Mouse (Mus musculus): Measurements from ENCODE around the gene Dynlt1a. TPM values are rescaled to one million over a fixed set of nuclear protein-coding genes. Genes with fewer than 3 reads are reported as not detected.

Gene Dynlt1a
- polyA plus RNA-seq (2014; fragmentation: Illumina TruSeq; extraction: RNeasy Lipid Tissue Mini Kit (QIAGEN cat#74804); ENCODE audit: low read depth, low replicate concordance): 0.58 TPM

DNA sequence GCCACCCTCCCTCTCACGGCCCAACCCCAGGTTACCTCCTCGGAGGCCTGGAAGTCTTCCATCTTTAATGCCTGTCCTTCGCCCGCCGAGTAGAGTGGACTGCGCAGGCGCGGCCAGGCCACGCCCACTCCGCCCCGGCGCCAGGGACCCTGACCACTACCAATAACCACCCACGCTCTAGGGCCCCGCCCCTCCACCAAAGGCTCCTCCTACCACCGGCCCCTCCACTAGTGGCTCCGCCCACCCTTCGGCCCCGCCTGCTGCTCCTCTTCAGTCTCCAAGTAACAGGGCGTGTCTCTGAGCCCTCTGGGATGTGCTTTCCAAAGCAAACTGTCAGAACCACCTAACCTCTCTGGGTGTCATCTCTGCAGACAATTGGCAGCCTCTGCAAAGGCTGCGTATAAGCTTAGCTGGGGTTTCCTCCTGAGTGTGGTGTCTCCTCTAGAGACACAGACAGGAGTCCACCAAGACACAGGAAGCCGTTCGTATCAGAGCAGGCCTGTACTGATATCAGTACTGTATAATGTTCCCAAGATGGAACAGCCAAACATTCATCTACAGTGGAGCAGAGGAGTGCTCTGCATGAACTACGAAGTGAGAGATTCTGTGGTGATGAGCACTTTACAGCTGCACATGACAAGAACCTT is at the start of gene Dynlt1a:
Gene Dynlt1a (minus strand): TSS at position 162 of the 647 bp plus-strand sequence.

DNA sequence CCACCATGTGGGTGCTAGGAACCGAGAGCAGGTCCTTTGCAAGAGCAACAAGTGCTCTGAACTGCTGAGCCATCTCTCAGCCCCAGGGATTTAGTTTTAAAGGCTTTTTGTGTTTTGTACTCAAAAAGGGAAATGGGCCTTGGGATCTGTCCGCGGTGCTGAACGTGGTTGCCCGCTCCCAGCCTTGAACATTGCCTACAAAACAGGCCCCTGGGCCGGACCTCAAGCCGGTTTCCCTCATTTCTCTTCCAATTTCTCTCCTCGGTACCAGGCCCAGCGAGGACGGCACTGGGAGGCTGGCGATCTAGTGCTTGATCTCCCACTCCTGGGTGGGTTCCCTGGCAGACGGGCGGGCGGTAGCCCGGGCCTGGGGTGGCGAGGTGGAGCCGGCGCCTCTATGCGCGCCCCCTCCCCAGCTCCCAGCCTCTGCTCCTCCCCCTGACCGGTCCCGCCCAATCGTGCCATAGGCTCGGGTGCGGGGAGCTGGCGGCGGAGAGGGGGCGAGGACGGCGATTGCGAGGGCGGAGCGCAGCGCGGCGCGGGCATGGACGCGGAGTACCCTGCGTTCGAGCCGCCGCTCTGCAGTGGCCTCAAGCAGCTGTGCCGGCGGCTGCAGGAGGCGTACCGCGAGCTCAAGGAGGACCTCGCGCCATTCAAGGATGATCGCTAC is 60.8 kb downstream of the Dynlt1a start, which contains the start of gene Tmem181a:
Gene Tmem181a (plus strand): TSS at position 461 of the 670 bp plus-strand sequence.

Other genes starting within 250 kb of the Dynlt1a start
- 10.0 TPM for gene Serac1, start 237.8 kb downstream of the Dynlt1a start, polyA plus RNA-seq (2014; fragmentation: Illumina TruSeq; extraction: RNeasy Lipid Tissue Mini Kit (QIAGEN cat#74804); ENCODE audit: low read depth, low replicate concordance)
- 54.6 TPM for gene Gtf2h5, start 237.7 kb downstream of the Dynlt1a start, polyA plus RNA-seq (2014; fragmentation: Illumina TruSeq; extraction: RNeasy Lipid Tissue Mini Kit (QIAGEN cat#74804); ENCODE audit: low read depth, low replicate concordance)
- 33.5 TPM for gene Tulp4, start 211.1 kb downstream of the Dynlt1a start, polyA plus RNA-seq (2014; fragmentation: Illumina TruSeq; extraction: RNeasy Lipid Tissue Mini Kit (QIAGEN cat#74804); ENCODE audit: low read depth, low replicate concordance)
- gene Tmem181a, start 60.6 kb downstream of the Dynlt1a start, polyA plus RNA-seq (2014; fragmentation: Illumina TruSeq; extraction: RNeasy Lipid Tissue Mini Kit (QIAGEN cat#74804); ENCODE audit: low read depth, low replicate concordance): 9.6 TPM
- gene Dynlt1b, start 112.6 kb upstream of the Dynlt1a start, polyA plus RNA-seq (2014; fragmentation: Illumina TruSeq; extraction: RNeasy Lipid Tissue Mini Kit (QIAGEN cat#74804); ENCODE audit: low read depth, low replicate concordance): 45.4 TPM

Data from heart, adult 10 weeks (tissue).